Comparison of ENCODE assay signal across 7 mouse cellular contexts in genomic region chr4:130048203-130048479, GRCm38 (mm10). TPM values are rescaled to one million over a fixed set of nuclear protein-coding genes. Genes with fewer than 3 reads are reported as not detected.
DNase-seq lines count a peak whose midpoint lies in the region; ATAC-seq and TF ChIP-seq lines count a peak whose summit lies in the region.

No protein-coding gene starts in this region.

- 52% methylated on average over 4 of the region's 4 CpGs for WGBS in limb, embryonic 12.5 days
- WGBS in small intestine, adult 2 months = 59% methylated on average over 4 of the region's 4 CpGs

- no peaks in the 10 kb centered on the region for H3K36me3 ChIP-seq in limb, embryonic 12.5 days
- no peaks in the 10 kb centered on the region for H3K36me3 ChIP-seq in small intestine, adult 2 months (ENCODE audit: control insufficient read depth, insufficient read depth, low read length)

- H3K27me3 ChIP-seq in limb, embryonic 12.5 days = peaks cover 3% of the 10 kb centered on the region; the same call in 1 of the 2 replicates
- no peaks in the 10 kb centered on the region for H3K27me3 ChIP-seq in small intestine, adult 2 months (ENCODE audit: control insufficient read depth, insufficient read depth, low read length)

- H3K27ac ChIP-seq in embryonic fibroblast, embryonic 13.5 days (ENCODE audit: insufficient read depth, low read length) = peak overlapping the region; percentile 89
- H3K27ac ChIP-seq in limb, embryonic 12.5 days = peak overlapping the region; percentile 97
- no peak overlapping the region for H3K27ac ChIP-seq in small intestine, adult 2 months (ENCODE audit: insufficient read depth, low read depth, low read length)

- intact Hi-C loops in left cerebral cortex, postnatal 4 days (cut with DNase I) = no loop called here

- peak; percentile 41 for DNase-seq in left cerebral cortex, postnatal 4 days
- DNase-seq in left cerebral cortex, adult 11 months (ENCODE audit: low spot score) = no peak
- no peak for DNase-seq in frontal cortex, postnatal 10 days (ENCODE audit: low spot score in 2 of 2)
- no peak for DNase-seq in spleen, postnatal 10 days (ENCODE audit: low spot score in 2 of 2)

- H3K4me1 ChIP-seq in embryonic fibroblast, embryonic 13.5 days (ENCODE audit: control insufficient read depth, insufficient read depth, low read length) = peaks cover 21% of the 10 kb centered on the region
- H3K4me1 ChIP-seq in limb, embryonic 12.5 days (replicated peaks) = peaks cover 72% of the 10 kb centered on the region
- H3K4me1 ChIP-seq in small intestine, adult 2 months (ENCODE audit: control insufficient read depth, insufficient read depth, insufficient read length, low read length) = peaks cover 17% of the 10 kb centered on the region

- TF ChIP-seq CTCF in embryonic fibroblast, embryonic 13.5 days (IDR thresholded peaks at IDR 0.05; ENCODE audit: borderline replicate concordance, insufficient read depth, low read length) = no peak
- no peak for TF ChIP-seq CTCF in small intestine, adult 2 months (IDR thresholded peaks at IDR 0.05; ENCODE audit: extremely low read depth, insufficient read length, insufficient replicate concordance, low read depth, low read length)

- TF ChIP-seq POLR2A in embryonic fibroblast, embryonic 13.5 days (IDR thresholded peaks at IDR 0.05; ENCODE audit: low read depth, low read length) = no peak
- TF ChIP-seq POLR2A in small intestine, adult 2 months (IDR thresholded peaks at IDR 0.05; ENCODE audit: low read depth, low read length) = no peak

- peak overlapping the region; percentile 78 for H3K4me2 ChIP-seq in limb, embryonic 12.5 days

- H3K9me3 ChIP-seq in limb, embryonic 12.5 days = no peaks in the 10 kb centered on the region

- 0 out of 2 replicates have a peak, but pooled peaks have one; percentile 5 for ATAC-seq in limb, embryonic 12.5 days (ENCODE audit: insufficient number of reproducible peaks, insufficient read depth, low FRiP score, low TSS enrichment, low read depth)

- peak overlapping the region; percentile 75 for H3K9ac ChIP-seq in limb, embryonic 12.5 days (replicated peaks)

- peak overlapping the region; percentile 64 for H3K4me3 ChIP-seq in embryonic fibroblast, embryonic 13.5 days (ENCODE audit: insufficient read depth, low read length)
- H3K4me3 ChIP-seq in limb, embryonic 12.5 days (replicated peaks) = peak overlapping the region; percentile 50
- H3K4me3 ChIP-seq in small intestine, adult 2 months (ENCODE audit: low read depth, low read length) = peak overlapping the region; percentile 64

RNA-seq across cellular contexts. Expression of gene Col16a1, which starts 0.5 kb away (rescaled TPM):
- 10 to 100 TPM; 19.5 to 24.1 TPM for total RNA-seq in left cerebral cortex, postnatal 4 days (2021)
- 133 and 156 TPM in 2 replicates for polyA plus RNA-seq in embryonic fibroblast, embryonic 13.5 days (2011; ENCODE audit: insufficient read length, low read depth, missing spikeins)
- 24.2 and 30.9 TPM in 2 replicates for polyA plus RNA-seq in limb, embryonic 12.5 days (2016; fragmentation: Nextera tagmentation; extraction: Ambion mirVana)
- polyA plus RNA-seq in small intestine, adult 2 months (2012; rRNA removed) = 6.9 and 8.2 TPM in 2 replicates

RNA-seq across cellular contexts. Expression of gene Pef1, which starts 54.2 kb away (rescaled TPM):
- total RNA-seq in left cerebral cortex, postnatal 4 days (2021) = 10 to 100 TPM; 33.8 to 36.1 TPM
- polyA plus RNA-seq in embryonic fibroblast, embryonic 13.5 days (2011; ENCODE audit: insufficient read length, low read depth, missing spikeins) = 38.1 and 42.3 TPM in 2 replicates
- polyA plus RNA-seq in limb, embryonic 12.5 days (2016; fragmentation: Nextera tagmentation; extraction: Ambion mirVana) = 64.6 and 64.7 TPM in 2 replicates
- 71.6 and 171 TPM in 2 replicates for polyA plus RNA-seq in small intestine, adult 2 months (2012; rRNA removed)
